Mouse (Mus musculus) embryonic facial prominence, embryonic 11.5 days (tissue): ENCODE measurements around the gene Tyw1. TPM values are rescaled to one million over a fixed set of nuclear protein-coding genes. Genes with fewer than 3 reads are reported as not detected.

ENCODE experiments used
- ATAC-seq: fragments of 200-750 bp; cut with Nextera tagmentation; replicated peaks from 2 replicates; pipeline ENCODE4 v1.8.0; 2017; ENCODE audit warnings: low read depth; ENCODE audit not compliant: insufficient number of reproducible peaks, low FRiP score, low TSS enrichment
- DNase-seq: peaks from one replicate; pipeline ENCODE4 v3.0.0-alpha.2; 2015; ENCODE audit warnings: low spot score
- H3K27ac ChIP-seq: fragments of 300-500 bp; sonication (generic); replicated peaks from 2 replicates; pipeline ENCODE4 v1.5.1; 2014; ENCODE audit warnings: mild to moderate bottlenecking, low read depth, low read length, control low read depth
- H3K27me3 ChIP-seq: fragments of 300-500 bp; sonication (generic); 2 replicates; pipeline ENCODE4 v1.6.1; 2014; ENCODE audit warnings: mild to moderate bottlenecking, low read length, moderate library complexity, mixed read lengths; ENCODE audit not compliant: control insufficient read depth, insufficient read depth
- H3K36me3 ChIP-seq: fragments of 300-500 bp; sonication (generic); replicated peaks from 2 replicates; pipeline ENCODE4 v1.6.1; 2014; ENCODE audit warnings: low read depth, mild to moderate bottlenecking, low read length, moderate library complexity, mixed read lengths; ENCODE audit not compliant: control insufficient read depth, insufficient read depth
- H3K4me1 ChIP-seq: fragments of 300-500 bp; sonication (generic); 2 replicates; pipeline ENCODE4 v1.6.1; 2014; ENCODE audit warnings: low read length, mixed read lengths; ENCODE audit not compliant: control insufficient read depth, insufficient read depth
- H3K4me2 ChIP-seq: fragments of 300-500 bp; sonication (generic); 2 replicates; pipeline ENCODE4 v1.6.1; 2014; ENCODE audit warnings: low read depth, mild to moderate bottlenecking, control low read depth, low read length, moderate library complexity
- H3K4me3 ChIP-seq: fragments of 300-500 bp; sonication (generic); 2 replicates; pipeline ENCODE4 v1.5.1; 2014; ENCODE audit warnings: low read depth, low read length, control low read depth
- H3K9ac ChIP-seq: fragments of 300-500 bp; sonication (generic); replicated peaks from 2 replicates; pipeline ENCODE4 v1.6.1; 2014; ENCODE audit warnings: mild to moderate bottlenecking, control low read depth, low read length
- H3K9me3 ChIP-seq: fragments of 300-500 bp; sonication (generic); replicated peaks from 2 replicates; pipeline ENCODE4 v1.6.1; 2016; ENCODE audit warnings: mild to moderate bottlenecking, low read length, inconsistent platforms, mixed read lengths; ENCODE audit not compliant: control insufficient read depth
- WGBS: fragments of 180-500 bp; shearing (Covaris S2); extraction: QIAGEN DNeasy Blood & Tissue Kit; methylation state at CpG from one replicate; pipeline ENCODE4 v1.1.7; 2014; 5-methylcytosine and 5-hydroxymethylcytosine counted together
- polyA plus RNA-seq: library from polyadenylated mRNA; unstranded; fragments of >200 nt; fragmentation: Nextera tagmentation; extraction: Ambion mirVana; gene quantifications from 2 replicates; pipeline ENCODE4 v1.2.1, GENCODE M21; 2014

Gene Tyw1
- polyA plus RNA-seq, 1 experiment from 2014 or later = 27.8 TPM

GRCm38 (mm10) chr5:130303611-130304010 is 48.2 kb downstream of the Tyw1 start:
- Histone ChIP-seq H3K36me3 (no peaks in the 10 kb centered on the region; the same call in 1 of the 2 replicates), H3K4me2 (no peak overlapping the region), H3K4me1 (no peaks in the 10 kb centered on the region), H3K9me3 (no peaks in the 10 kb centered on the region), H3K4me3 (no peak overlapping the region), H3K27ac (no peak overlapping the region), H3K27me3 (no peaks in the 10 kb centered on the region), H3K9ac (no peak overlapping the region)
- DNase-seq = no peak
- no peak for ATAC-seq
- 92% methylated on average over 6 of the region's 6 CpGs for WGBS

- Histone ChIP-seq H3K27me3 (no peaks in the 10 kb centered on the region), H3K4me3 (no peak overlapping the region), H3K4me1 (no peaks in the 10 kb centered on the region), H3K36me3 (no peaks in the 10 kb centered on the region; the same call in 1 of the 2 replicates), H3K4me2 (no peak overlapping the region), H3K27ac (no peak overlapping the region), H3K9ac (no peak overlapping the region), H3K9me3 (no peaks in the 10 kb centered on the region)
- DNase-seq (no peak), ATAC-seq (no peak)
- WGBS = 86% methylated on average over 7 of the region's 7 CpGs
Observed at GRCm38 (mm10) chr5:130307921-130308320, 52.5 kb downstream of the Tyw1 start.

- no peak overlapping the region for H3K4me3 ChIP-seq
- ATAC-seq (no peak), DNase-seq (no peak)
- no peaks in the 10 kb centered on the region for H3K36me3 ChIP-seq
- 98% methylated on average over 4 of the region's 4 CpGs for WGBS
- no peaks in the 10 kb centered on the region for H3K27me3 ChIP-seq
- H3K9me3 ChIP-seq = no peaks in the 10 kb centered on the region
- H3K27ac ChIP-seq = no peak overlapping the region
- H3K9ac ChIP-seq = no peak overlapping the region
- H3K4me1 ChIP-seq = no peaks in the 10 kb centered on the region
- H3K4me2 ChIP-seq = no peak overlapping the region
Observed at GRCm38 (mm10) chr5:130310077-130310476, 54.7 kb downstream of the Tyw1 start.

- ATAC-seq = no peak
- 89% methylated on average over 7 of the region's 7 CpGs for WGBS
- H3K9me3 ChIP-seq = no peaks in the 10 kb centered on the region
- no peak overlapping the region for H3K4me3 ChIP-seq
- no peak for DNase-seq
- no peaks in the 10 kb centered on the region for H3K4me1 ChIP-seq
- no peaks in the 10 kb centered on the region for H3K36me3 ChIP-seq
- H3K27ac ChIP-seq = no peak overlapping the region
- H3K27me3 ChIP-seq = no peaks in the 10 kb centered on the region
- no peak overlapping the region for H3K9ac ChIP-seq
- H3K4me2 ChIP-seq = no peak overlapping the region
Observed at GRCm38 (mm10) chr5:130310827-130311226, 55.4 kb downstream of the Tyw1 start.

- DNase-seq = no peak
- 77% methylated on average over 3 of the region's 3 CpGs for WGBS
- H3K9me3 ChIP-seq = no peaks in the 10 kb centered on the region
- H3K4me3 ChIP-seq = no peak overlapping the region
- H3K4me1 ChIP-seq = no peaks in the 10 kb centered on the region
- no peak overlapping the region for H3K27ac ChIP-seq
- H3K9ac ChIP-seq = no peak overlapping the region
- no peak overlapping the region for H3K4me2 ChIP-seq
- ATAC-seq = no peak
- no peaks in the 10 kb centered on the region for H3K27me3 ChIP-seq
- no peaks in the 10 kb centered on the region for H3K36me3 ChIP-seq
Observed at GRCm38 (mm10) chr5:130313488-130313887, 58.1 kb downstream of the Tyw1 start.

GRCm38 (mm10) chr5:130314926-130315325 is 59.5 kb downstream of the Tyw1 start:
- Histone ChIP-seq H3K9me3 (no peaks in the 10 kb centered on the region), H3K36me3 (no peaks in the 10 kb centered on the region), H3K4me1 (no peaks in the 10 kb centered on the region), H3K9ac (no peak overlapping the region), H3K4me2 (no peak overlapping the region), H3K27ac (no peak overlapping the region), H3K4me3 (no peak overlapping the region), H3K27me3 (no peaks in the 10 kb centered on the region)
- ATAC-seq (no peak), DNase-seq (no peak)
- 95% methylated on average over 3 of the region's 3 CpGs for WGBS

- DNase-seq (no peak), ATAC-seq (no peak)
- H3K27ac ChIP-seq = no peak overlapping the region
- no peaks in the 10 kb centered on the region for H3K27me3 ChIP-seq
- no peak overlapping the region for H3K9ac ChIP-seq
- H3K36me3 ChIP-seq = no peaks in the 10 kb centered on the region
- no peaks in the 10 kb centered on the region for H3K9me3 ChIP-seq
- H3K4me1 ChIP-seq = no peaks in the 10 kb centered on the region
- no peak overlapping the region for H3K4me2 ChIP-seq
- H3K4me3 ChIP-seq = no peak overlapping the region
- WGBS = 90% methylated on average over 9 of the region's 9 CpGs
Observed at GRCm38 (mm10) chr5:130316321-130316720, 60.9 kb downstream of the Tyw1 start.

GRCm38 (mm10) chr5:130319783-130320182 is 64.4 kb downstream of the Tyw1 start:
- Histone ChIP-seq H3K36me3 (no peaks in the 10 kb centered on the region), H3K27me3 (no peaks in the 10 kb centered on the region), H3K4me3 (no peak overlapping the region), H3K27ac (no peak overlapping the region), H3K4me2 (no peak overlapping the region), H3K9ac (no peak overlapping the region), H3K9me3 (no peaks in the 10 kb centered on the region; the same call in 1 of the 2 replicates), H3K4me1 (no peaks in the 10 kb centered on the region)
- 87% methylated on average over 5 of the region's 5 CpGs for WGBS
- DNase-seq (no peak), ATAC-seq (no peak)
